Mouse (Mus musculus): ENCODE results near the gene Mrps25.

The Mrps25 gene

DNA sequence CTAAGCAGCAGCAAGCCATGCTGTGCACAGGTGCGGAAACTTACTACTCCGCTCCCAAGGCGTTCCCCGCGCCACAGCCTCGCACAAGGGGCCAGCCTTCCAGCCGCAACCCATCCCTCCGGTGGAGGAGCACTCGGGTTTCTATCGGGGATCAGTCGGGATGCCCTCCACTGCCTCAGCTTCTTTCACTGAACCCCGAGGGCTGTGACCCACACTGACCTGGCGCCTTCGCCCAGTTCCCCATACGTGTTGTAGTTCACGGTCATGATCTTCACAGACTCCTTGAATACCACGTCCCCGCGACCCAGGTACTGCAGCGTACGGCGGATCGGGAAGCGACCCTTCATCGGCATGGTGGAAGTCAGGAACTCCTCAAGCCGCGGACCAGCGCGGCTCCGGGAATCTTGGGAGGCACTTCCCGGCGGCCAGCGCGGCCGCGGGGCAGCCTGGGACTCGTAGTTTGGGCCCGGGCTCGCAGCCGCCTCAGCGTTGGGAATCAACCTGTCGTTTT is at the start of gene Mrps25:
Mrps25 (minus strand) TSS at position 413 of the 511 bp plus-strand sequence.
- DNase-seq = peak; percentile 73

DNA sequence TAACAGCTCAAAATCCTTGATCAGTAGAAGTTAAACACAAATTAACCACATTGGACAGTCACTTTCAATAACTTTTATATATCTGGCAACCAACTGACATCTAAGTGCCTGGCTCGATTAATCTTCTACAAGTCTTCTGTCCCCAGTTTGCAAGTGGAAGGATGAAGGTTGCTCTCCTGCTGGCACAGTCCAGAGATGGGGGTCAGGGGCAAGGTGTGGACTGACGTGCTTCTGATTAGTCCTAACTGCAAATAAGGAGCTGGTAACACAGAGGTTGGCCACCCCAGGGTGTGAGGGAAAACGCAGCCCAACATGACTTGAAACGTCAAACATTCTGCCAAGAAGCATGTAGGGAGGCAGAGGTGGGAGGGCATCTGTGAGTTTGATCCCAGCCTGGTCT is 47.9 kb upstream of the Mrps25 start:
- DNase-seq = no peak

DNA sequence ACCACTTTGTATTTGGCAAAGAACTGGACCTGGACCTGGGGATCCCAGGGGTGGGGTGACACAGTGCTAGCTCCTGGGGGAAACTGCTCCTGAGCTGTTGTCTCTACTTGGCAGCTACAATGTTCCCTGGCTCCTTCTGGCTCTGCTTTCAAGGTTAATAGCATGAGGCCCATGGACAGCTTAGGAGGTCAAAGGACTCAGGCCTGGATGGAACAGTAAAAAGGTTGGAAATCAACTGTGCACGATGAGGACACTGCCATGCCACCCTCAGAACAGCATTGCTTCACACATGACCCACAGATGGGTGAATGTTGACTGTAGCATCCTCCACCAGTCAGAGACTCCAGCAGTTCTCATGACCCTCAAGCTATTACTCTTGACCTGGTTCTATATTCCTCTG is 47.5 kb upstream of the Mrps25 start:
- no peak for DNase-seq

DNA sequence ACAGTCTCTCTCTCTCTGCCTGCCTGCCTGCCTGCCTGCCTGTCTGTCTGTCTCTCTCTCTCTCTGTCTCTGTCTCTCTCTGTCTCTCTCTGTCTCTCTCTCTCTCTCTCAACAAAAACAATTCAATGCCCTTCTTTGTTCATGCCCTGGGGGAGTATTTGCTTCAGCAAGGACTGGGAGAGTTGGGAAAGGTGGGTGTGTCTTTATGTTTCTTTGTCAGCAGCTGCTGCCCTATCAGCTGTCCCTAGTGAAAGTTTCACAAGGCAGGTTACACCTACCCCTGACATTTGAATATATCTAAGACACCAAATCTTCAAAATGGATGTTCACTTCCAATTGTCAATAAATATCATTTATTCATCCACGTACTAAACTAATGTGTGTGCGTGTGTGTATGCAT is 45.8 kb upstream of the Mrps25 start:
- no peak for DNase-seq

DNA sequence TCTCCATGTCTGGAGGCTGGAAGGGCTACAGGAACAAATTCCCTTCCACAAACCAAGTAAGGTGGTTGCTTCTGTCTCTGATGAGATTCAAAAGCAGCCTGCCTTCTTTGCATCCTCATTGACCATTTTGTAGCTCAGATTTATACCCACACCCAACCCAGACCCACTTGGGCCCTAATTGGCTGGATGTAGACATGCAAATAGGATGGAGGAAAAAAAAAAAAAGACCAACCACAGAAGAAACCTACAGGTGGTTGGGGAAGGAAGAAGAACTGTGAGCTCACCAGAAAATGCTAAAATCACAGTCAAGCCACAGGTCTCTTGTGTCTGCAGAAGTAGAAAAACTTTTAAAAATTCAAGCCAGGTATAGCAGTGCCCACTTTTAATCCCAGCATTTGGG is 45.3 kb upstream of the Mrps25 start:
- DNase-seq = no peak

DNA sequence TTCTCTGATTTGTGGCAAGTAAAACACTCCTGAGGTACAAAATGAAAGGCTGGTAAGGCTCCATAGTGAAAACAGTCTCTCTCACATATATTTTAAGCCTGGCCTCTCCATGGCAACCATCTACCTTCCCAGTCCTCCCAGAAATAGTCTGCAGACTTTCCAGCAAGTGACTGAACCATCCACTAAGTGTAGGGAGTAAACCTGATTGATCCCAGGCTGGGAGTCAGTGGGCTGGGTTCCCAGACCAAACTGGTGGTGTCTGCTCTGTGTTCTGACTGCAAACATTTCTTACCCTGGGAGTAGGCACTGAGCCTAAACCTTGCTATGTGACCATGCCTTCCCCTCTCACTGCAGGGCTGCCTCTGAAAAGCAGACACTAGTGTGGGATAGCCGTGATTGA is 41.1 kb upstream of the Mrps25 start:
- no peak for DNase-seq

DNA sequence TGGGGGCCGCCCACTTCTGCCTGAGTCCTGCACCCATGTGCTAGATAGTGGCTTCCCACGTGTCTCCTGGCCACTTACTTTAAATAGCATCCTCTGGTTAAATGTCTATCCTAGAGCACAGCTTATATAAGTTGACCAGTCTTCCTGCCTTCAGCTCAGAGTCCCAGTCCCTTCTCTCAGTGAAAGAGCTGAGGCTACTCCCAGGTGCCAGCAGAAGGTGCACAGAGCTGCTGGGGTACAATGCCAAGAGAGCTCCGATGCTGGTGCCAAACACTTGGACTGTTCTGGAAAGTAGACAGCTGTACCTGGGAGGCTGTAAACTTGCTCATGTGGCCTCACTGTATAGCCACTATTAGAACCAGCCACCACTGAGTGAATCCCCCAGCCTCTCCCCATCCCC is 38.2 kb upstream of the Mrps25 start:
- DNase-seq = no peak

DNA sequence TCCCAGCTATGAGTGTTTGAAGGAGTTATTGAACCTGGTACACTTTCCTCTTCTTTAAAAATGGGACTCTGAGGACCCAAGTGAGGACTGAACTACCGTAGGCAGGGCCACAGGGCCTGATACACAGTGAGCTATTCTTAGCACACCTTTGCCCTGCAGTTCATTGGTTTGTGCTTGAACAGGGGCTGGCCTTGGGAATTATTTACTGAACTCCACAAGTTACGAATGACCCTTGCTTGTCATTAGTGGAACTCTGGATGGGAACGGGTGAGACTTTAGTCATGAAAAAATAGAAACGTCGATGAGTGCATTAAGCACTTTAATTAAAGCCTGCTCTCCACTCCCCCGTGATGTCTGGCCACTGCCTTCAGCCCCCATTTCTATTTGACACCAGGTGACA is 37.8 kb upstream of the Mrps25 start:
- no peak for DNase-seq

DNA sequence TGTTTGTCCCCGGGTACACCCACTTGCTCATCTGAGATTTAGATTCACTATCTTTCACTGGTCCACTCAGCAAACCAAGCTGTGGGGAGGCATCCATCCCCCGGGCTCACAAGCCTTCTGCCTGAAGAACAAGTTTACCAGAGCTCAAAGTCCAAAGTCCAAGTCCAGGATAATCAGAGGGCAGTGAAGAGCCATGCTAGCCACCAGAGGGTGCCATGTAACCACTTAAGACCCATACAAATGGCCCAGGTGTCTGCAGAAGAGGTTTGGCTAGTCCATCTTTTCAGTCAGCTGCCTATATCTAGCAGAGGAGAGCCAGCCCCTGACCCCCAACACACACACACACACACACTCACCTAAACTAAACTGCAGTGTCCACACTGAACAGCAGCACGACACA is 35.6 kb upstream of the Mrps25 start:
- peak; percentile 25 for DNase-seq

DNA sequence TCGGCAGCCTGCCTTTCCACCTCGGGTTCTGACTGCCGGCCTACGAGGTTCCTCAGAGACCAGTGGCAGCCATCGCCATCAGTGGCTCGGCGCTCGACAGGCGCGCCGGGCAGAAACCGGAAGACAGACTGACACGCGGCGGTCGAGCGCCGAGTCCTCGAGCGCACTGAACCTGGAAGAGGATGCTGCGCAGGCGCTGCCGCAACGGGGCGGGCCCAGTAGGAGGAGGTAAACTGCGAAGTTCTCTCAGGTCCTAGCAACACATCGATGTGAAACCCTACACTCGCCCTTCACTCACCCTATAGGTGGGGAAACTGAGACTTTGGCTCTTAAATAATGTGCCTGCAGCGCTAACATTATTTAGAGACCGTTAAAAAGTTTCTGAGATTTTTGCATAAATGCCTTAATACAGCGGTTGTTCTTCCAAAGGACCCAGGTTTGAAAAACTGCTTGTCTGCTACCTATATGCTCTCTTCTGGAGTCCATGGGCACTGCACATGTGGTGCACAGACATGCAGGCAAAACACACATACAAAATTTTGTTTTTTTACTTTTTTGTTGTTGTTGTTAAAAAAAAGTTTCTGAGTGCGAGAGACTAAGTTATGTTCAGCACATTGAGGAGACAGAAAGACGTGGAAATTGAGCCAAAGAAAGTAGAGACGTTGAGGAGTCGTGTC is 31.1 kb upstream of the Mrps25 start, which contains the start of gene Rbsn:
Rbsn (minus strand) TSS at position 153 of the 677 bp plus-strand sequence.
- DNase-seq = peak; percentile 96

DNA sequence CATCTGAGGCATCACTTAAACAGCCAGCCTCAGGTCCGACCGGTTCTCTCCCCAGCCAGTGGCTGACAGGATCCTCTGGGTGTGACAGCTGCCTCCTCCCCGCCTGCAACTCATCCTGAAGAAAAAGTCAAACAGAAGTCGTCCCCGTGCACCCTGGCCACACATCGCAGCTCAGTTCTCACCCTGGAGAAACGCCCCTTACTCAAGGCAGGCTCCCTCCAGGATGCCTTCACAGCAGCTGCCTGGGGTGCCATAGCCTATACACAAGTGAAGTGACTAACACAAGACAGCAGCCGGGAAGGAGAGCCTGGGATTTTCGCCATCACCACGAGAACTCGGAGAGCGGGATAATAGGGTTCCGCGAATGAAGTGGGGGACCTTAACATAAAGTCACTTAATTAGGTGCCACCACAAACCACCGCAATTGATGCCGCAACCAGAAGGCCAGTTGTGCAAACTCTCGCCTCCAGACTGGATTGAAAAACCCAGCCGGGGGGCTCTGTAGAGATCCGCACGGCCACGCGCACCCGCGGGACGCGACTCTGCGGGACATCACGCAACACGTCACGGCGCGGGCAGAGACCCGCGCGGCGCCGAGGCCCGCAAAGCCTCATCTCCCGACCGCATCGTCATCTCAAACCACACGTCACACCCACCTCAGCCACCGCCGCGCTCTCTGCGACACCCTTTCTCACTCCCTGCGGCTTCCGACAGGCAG is 30.4 kb upstream of the Mrps25 start:
- peak; percentile 3 for DNase-seq

DNA sequence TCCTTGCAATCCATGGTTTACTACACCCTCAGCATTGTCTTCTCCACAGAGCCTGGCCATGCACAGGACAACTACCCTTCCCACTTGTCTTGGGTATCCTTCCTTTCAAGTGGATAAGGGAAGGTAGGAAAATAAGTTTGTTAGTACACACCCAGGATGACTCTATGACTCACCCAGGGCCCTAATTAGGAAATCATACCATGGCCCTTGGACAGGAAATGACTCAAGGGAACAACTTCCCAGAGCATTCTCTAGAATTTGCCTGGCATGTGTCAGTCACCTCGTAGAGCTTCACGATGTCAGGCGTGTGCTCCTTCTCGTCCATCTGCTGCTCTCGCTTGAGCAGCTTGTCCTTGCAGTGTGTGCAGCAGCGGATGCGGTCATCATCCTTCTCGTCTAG is 15.6 kb upstream of the Mrps25 start:
- DNase-seq = no peak

DNA sequence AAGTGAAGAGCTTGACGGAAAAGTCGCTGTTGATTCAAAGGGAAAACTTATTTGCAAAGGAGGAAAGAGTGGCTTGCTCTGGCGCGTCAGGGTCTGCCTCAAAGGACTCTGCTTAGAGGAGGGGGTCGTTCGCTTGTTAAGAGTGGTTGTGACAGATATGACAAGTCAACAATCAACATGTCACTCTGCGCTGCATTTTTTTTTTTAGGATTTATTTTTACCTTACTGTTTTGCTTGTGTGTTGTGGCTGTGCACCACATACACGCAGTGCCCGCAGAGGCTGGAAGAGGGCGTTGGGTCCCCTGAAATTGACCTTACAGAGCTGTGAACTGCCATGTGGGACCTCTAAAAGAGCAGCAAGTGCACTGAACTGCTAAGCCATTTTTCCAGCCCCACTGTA is 345 bp upstream of the Mrps25 start:
- DNase-seq = no peak

DNA sequence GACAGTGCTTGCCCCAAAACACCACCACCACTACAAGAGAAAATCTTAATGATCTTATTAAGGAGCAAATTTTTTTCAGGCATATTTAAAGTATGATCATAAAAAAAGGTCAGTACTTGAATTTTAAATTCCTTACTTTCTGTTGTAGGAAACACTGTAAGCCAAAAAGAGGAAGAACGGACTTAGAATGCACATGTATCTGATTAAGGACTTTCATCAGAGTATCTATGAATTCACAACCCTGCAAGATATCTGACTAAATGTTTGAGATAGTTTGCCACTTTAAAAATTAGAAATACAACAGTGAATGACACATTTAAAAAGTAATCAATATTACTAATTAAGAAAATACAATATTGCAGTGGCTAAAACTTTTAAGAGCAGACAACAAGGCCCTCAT is 7.4 kb downstream of the Mrps25 start:
- no peak for DNase-seq

DNA sequence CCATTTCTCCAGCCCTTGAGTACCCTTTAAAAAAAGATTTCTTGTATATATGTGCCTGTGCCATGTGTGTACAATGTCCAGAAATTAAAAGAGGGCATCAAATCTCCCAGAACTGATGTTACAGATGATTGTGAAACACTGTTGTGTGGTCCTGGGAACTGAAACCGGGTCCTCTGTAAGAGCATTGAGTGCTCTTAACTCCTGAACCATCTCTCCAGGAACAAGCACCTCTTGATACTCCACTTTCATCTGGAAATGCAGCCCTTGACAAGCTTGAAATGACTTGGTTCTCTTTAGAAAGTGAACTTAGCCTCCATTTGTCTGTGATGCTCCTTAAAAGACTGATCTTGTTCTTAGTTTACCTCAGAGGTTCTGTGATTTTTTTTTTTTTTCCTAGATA is 21.1 kb downstream of the Mrps25 start:
- DNase-seq = no peak

DNA sequence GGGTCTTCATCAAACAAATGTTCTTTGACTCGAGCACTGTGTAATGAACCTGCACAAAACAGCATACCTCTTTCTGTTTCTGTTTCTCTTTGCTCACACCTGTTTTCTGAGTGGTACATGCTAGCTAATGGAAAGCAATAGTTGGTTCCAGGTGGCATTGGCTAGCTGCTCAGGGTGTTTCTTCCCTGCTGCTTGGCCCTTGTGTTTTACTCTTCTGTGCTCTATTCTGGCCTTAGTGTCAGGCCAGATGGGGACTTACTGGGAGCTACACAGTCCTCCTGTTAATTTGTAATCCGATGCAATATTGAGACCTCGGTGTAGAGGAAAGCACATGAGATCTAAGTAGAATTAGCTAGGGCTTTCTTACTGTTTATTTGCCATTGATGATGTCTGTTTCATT is 25.0 kb downstream of the Mrps25 start:
- no peak for DNase-seq

DNA sequence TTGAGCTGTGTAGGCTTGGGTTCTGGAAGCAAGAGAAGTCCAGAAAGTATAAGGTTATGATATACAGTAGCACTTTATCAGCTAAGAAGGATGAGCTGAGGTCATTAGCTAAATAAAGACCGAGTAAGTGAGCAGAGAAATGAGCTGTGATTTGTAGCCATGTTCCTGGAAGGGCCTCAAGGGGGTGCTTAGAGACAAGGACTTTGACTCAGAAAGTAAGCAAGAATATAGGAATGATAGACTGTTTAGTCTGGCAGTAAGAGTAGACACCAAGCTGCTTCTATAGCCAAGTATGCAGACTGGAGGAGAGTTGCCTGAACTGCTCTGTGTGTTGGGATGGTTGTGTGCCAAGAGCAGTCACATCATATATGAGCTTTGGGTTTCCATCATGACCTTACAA is 30.1 kb downstream of the Mrps25 start:
- DNase-seq = peak; percentile 38

DNA sequence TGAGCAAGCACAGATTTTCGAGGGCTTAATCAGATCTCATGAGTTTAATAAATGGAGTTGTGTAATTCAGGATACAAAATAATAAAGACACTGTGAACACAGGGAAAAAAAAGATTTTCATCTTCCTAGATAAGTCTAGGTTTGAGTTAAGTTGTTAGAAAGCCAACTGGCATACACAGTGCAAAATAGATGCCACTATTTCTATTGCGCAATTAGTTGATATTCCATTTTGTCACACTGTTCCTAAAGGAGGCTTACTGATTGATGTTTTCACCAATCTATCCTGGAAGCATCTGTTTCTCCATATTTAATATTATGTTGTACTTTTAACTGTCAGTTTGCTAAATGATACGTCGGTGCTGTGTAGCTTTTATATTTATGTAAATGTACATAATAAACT is 38.0 kb downstream of the Mrps25 start:
- DNase-seq = no peak

DNA sequence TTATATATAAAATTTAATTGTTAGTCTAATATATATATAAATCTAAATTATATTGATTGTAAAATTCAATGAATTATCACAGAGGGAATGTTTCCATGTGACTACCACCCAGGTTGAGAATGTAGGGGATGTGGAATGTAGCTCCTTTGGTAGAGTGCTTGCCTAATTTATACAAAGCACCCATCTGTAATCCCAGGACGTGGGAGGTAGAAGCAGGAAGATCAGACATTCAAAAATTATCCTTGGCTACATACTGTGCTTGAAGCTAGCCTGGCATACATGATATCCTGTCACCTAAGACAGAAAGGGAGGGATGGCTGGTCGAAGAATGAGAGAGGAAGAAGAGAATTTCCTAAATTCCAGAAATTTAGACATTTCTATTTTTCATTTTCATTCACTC is 47.5 kb downstream of the Mrps25 start:
- DNase-seq = no peak

DNA sequence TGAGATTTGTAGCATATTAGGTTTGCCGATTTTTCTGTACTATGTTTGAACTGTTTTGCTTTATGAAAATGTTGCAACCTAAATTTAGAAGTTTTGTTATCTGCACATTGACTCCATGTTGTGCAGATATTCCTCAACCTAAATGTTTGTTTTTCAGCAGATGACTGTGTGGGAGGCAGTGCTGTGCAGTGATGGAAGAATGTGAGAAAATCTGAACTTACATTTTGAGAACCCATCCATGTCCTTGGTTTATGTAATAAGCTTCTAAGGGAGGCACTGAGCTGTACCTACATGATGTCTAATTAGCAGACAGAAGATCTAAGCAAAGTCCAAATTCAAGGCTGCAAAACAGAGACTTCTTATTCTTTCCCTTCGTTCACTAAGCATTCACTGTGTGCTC is 50.2 kb downstream of the Mrps25 start:
- DNase-seq = no peak

DNA sequence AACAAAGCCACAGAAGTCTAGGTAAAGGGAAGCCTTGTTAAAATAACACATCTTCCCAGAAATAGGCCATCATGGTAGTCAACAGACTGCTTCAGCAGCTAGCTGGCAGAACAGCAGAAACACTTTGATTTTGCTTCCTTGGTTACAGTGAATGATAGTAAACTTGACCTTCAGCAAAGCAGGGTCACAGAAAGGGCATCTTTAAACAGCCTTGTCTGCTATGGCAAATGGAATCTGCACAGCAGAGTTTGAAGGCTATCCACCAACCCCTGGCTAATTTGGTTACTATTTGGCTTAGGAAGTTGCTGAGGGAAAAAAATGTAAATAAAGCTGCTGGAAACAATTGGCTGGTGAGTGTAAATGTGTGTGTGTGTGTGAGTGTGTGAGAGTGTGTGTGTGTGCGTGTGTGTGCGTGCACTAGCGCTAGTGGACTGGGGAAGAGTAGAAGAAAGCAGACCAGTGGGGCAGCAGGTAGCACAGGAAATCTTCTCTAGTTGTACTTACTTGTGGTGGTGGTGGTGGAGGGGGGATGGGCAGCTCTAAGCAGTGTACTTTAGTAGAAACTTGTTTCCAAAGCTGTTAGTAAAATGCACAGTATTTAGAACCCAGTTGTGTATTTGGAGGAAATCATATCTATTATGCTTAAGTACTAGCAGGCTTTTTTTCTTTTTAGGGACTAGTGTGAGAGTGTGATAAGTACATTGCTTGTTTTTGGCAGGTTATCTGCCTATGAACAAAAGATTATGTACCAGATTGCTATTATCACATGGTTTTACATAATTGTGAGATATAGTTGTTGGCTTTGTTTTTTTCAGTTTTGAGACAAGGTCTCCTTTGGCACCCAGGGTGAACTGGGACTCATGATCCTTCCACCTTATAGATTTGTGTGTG is 51.6 kb downstream of the Mrps25 start:
- peak; percentile 31 for DNase-seq

DNA sequence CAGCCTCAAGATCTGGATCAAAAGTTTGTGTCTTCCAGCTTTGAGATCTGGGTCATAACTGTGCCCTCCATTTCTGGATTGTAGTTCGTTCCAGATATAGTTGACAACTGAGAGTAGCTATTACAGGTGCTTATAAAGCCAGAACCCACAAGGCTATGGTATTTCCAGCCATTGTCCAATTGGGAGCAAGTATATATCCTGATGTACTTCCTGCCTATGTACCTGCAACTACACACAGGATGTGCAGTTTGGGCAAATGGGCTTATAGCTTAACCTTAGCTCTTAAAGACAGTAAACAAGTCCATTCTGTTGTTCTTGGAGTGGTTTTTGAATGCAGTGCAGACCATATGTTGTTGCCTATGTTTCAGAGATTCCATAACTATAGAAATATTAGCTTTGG is 52.4 kb downstream of the Mrps25 start:
- DNase-seq = no peak

DNA sequence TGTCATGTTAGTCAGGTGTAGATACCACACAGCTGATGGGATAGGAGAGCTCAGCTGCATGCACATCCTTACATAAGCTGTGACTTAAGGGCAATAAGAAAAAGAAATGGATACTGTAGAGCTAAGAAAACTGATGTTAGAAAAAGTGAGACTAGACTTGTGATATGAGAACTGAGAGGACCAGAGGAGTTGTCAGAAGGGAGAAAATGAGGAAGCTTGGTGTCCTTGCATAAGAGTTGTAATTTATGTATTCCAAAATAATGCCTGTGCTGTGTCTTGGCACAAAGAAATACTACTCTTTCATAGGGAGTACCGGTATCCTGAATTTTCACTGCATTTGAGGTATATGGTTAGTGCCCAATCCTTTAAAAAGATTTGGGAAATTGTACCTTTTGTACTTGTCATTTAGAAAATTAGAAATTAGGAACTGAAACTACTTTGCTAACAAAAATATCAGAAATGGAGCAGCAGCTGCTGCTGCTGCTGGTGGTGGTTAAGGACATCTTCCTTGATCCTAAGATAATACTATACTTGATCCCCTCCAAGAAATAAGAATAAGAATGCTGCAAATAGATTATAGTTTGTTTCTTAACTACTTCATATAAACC is 56.9 kb downstream of the Mrps25 start:
- no peak for DNase-seq

All from lung, postnatal 10 days (tissue).